Mouse (Mus musculus) intestine, embryonic 14.5 days (tissue): ENCODE results near the gene Skp2. TPM values are rescaled to one million over a fixed set of nuclear protein-coding genes. Genes with fewer than 3 reads are reported as not detected.
A peak's percentile ranks its signal among the peaks of the same experiment; 100 is the strongest.

Experiments used
- ATAC-seq: fragments of 200-750 bp; cut with Nextera tagmentation; replicated peaks from 2 replicates; pipeline ENCODE4 v1.8.0; 2017; ENCODE audit warnings: low read depth, moderate number of reproducible peaks, moderate TSS enrichment, moderate library complexity; ENCODE audit not compliant: low FRiP score, low TSS enrichment
- DNase-seq: peaks from one replicate; pipeline ENCODE4 v3.0.0-alpha.2; 2018; ENCODE audit warnings: low spot score
- H3K27ac ChIP-seq: fragments of 300-500 bp; sonication (generic); 2 replicates; pipeline ENCODE4 v1.5.1; 2014; ENCODE audit warnings: low read depth, mild to moderate bottlenecking, control low read depth
- H3K27me3 ChIP-seq: fragments of 300-500 bp; sonication (generic); replicated peaks from 2 replicates; pipeline ENCODE4 v1.6.1; 2014; ENCODE audit warnings: low read length, control low read depth; ENCODE audit not compliant: control insufficient read depth, insufficient read depth
- H3K36me3 ChIP-seq: fragments of 300-500 bp; sonication (generic); 2 replicates; pipeline ENCODE4 v1.6.1; 2014; ENCODE audit warnings: low read length, control low read depth; ENCODE audit not compliant: control insufficient read depth, insufficient read depth
- H3K4me1 ChIP-seq: fragments of 300-500 bp; sonication (generic); replicated peaks from 2 replicates; pipeline ENCODE4 v1.6.1; 2014; ENCODE audit warnings: low read length, control low read depth, mixed read lengths; ENCODE audit not compliant: control insufficient read depth, insufficient read depth
- H3K4me2 ChIP-seq: fragments of 300-500 bp; sonication (generic); 2 replicates; pipeline ENCODE4 v1.6.1; 2014; ENCODE audit warnings: low read length
- H3K4me3 ChIP-seq: fragments of 300-500 bp; sonication (generic); 2 replicates; pipeline ENCODE4 v1.5.1; 2014; ENCODE audit warnings: low read depth, low read length, control low read depth, mixed read lengths
- H3K9ac ChIP-seq: fragments of 300-500 bp; sonication (generic); 2 replicates; pipeline ENCODE4 v1.6.1; 2014; ENCODE audit warnings: mild to moderate bottlenecking, low read length
- H3K9me3 ChIP-seq: fragments of 300-500 bp; sonication (generic); 2 replicates; pipeline ENCODE4 v1.6.1; 2016; ENCODE audit warnings: low read length, control low read depth; ENCODE audit not compliant: control insufficient read depth
- WGBS: fragments of 180-500 bp; shearing (Covaris S2); extraction: QIAGEN DNeasy Blood & Tissue Kit; methylation state at CpG from one replicate; pipeline ENCODE4 v1.1.7; 2014; 5-methylcytosine and 5-hydroxymethylcytosine counted together
- polyA plus RNA-seq: library from polyadenylated mRNA; unstranded; fragments of >200 nt; fragmentation: Nextera tagmentation; extraction: Ambion mirVana; gene quantifications from 2 replicates; pipeline ENCODE4 v1.2.1, GENCODE M21; 2014

Skp2 gene
- polyA plus RNA-seq, 1 experiment from 2014 or later, result 73.2 TPM

GRCm38 (mm10) chr15:9070353-9070752 is 84.9 kb downstream of the Skp2 start:
- ATAC-seq (peak; percentile 25), DNase-seq (no peak)
- Histone ChIP-seq H3K9me3 (no peaks in the 10 kb centered on the region), H3K27me3 (no peaks in the 10 kb centered on the region), H3K36me3 (no peaks in the 10 kb centered on the region), H3K27ac (peak overlapping the region; percentile 83), H3K4me3 (peak overlapping the region; percentile 92), H3K4me2 (peak overlapping the region; percentile 80), H3K4me1 (peaks cover 20% of the 10 kb centered on the region), H3K9ac (peak overlapping the region; percentile 56)
- WGBS, result 1% methylated on average over 3 of the region's 3 CpGs

GRCm38 (mm10) chr15:9068881-9069280 is 86.3 kb downstream of the Skp2 start:
- Histone ChIP-seq H3K27ac (no peak overlapping the region), H3K4me3 (no peak overlapping the region)

More at GRCm38 (mm10) chr15:9068881-9069280, 86.3 kb downstream of the Skp2 start:
- no peak for ATAC-seq
- Histone ChIP-seq H3K36me3 (no peaks in the 10 kb centered on the region), H3K4me2 (no peak overlapping the region), H3K9ac (no peak overlapping the region), H3K27me3 (no peaks in the 10 kb centered on the region), H3K9me3 (no peaks in the 10 kb centered on the region), H3K4me1 (peaks cover 10% of the 10 kb centered on the region)
- 73% methylated on average over 4 of the region's 4 CpGs for WGBS
- DNase-seq, result no peak

Other genes starting within 250 kb of the Skp2 start
- gene Ranbp3l, start 187.5 kb downstream of the Skp2 start, polyA plus RNA-seq, result 0.30 and 0.62 TPM in 2 replicates
- gene Nadk2, start 84.2 kb downstream of the Skp2 start, polyA plus RNA-seq, result 44.6 and 46.5 TPM in 2 replicates
- gene Lmbrd2, start 14.9 kb downstream of the Skp2 start, polyA plus RNA-seq, result 4.6 and 4.9 TPM in 2 replicates
- gene Ugt3a1, start 121.5 kb upstream of the Skp2 start, polyA plus RNA-seq, result not detected in 2 replicates
- not detected in 2 replicates for gene Ugt3a2, start 180.1 kb upstream of the Skp2 start, polyA plus RNA-seq